ENCODE assay signal across 7 mouse cellular contexts in genomic region chr8:86820756-86821201, GRCm38 (mm10).
DNase-seq lines count a peak whose midpoint lies in the region; ATAC-seq and TF ChIP-seq lines count a peak whose summit lies in the region.

No protein-coding gene starts in this region.

- H3K9me3 ChIP-seq in embryonic facial prominence, embryonic 13.5 days = no peaks in the 10 kb centered on the region
- H3K9me3 ChIP-seq in lung, embryonic 15.5 days = no peaks in the 10 kb centered on the region
- no peaks in the 10 kb centered on the region for H3K9me3 ChIP-seq in stomach, embryonic 15.5 days

- no peak overlapping the region for H3K4me3 ChIP-seq in embryonic facial prominence, embryonic 13.5 days
- H3K4me3 ChIP-seq in kidney, adult 2 months (ENCODE audit: insufficient read depth, low read depth, low read length) = no peak overlapping the region
- H3K4me3 ChIP-seq in lung, embryonic 15.5 days = no peak overlapping the region
- no peak overlapping the region for H3K4me3 ChIP-seq in stomach, embryonic 15.5 days (replicated peaks)

- H3K4me2 ChIP-seq in embryonic facial prominence, embryonic 13.5 days = 0 out of 2 replicates have a peak overlapping the region, but pooled peaks have one; percentile 18
- H3K4me2 ChIP-seq in lung, embryonic 15.5 days = no peak overlapping the region
- H3K4me2 ChIP-seq in stomach, embryonic 15.5 days = no peak overlapping the region

- H3K4me1 ChIP-seq in embryonic facial prominence, embryonic 13.5 days = peaks cover 20% of the 10 kb centered on the region
- H3K4me1 ChIP-seq in kidney, adult 2 months (ENCODE audit: control insufficient read depth, insufficient read depth, low read length) = no peaks in the 10 kb centered on the region
- H3K4me1 ChIP-seq in lung, embryonic 15.5 days = peaks cover 21% of the 10 kb centered on the region
- peaks cover 21% of the 10 kb centered on the region; the same call in 1 of the 2 replicates for H3K4me1 ChIP-seq in stomach, embryonic 15.5 days

- no peaks in the 10 kb centered on the region for H3K36me3 ChIP-seq in embryonic facial prominence, embryonic 13.5 days
- no peaks in the 10 kb centered on the region for H3K36me3 ChIP-seq in kidney, adult 2 months (ENCODE audit: control insufficient read depth, insufficient read depth, low read length)
- H3K36me3 ChIP-seq in lung, embryonic 15.5 days = no peaks in the 10 kb centered on the region
- no peaks in the 10 kb centered on the region for H3K36me3 ChIP-seq in stomach, embryonic 15.5 days

- H3K27me3 ChIP-seq in embryonic facial prominence, embryonic 13.5 days = no peaks in the 10 kb centered on the region
- H3K27me3 ChIP-seq in kidney, adult 2 months (replicated peaks; ENCODE audit: control insufficient read depth, insufficient read depth, low read length) = no peaks in the 10 kb centered on the region
- no peaks in the 10 kb centered on the region for H3K27me3 ChIP-seq in lung, embryonic 15.5 days
- no peaks in the 10 kb centered on the region for H3K27me3 ChIP-seq in stomach, embryonic 15.5 days (replicated peaks)

- ATAC-seq in embryonic facial prominence, embryonic 13.5 days (ENCODE audit: insufficient number of reproducible peaks, insufficient read depth, low FRiP score, low TSS enrichment, low read depth) = peak; percentile 84
- ATAC-seq in lung, embryonic 15.5 days (ENCODE audit: borderline replicate concordance, extremely low read depth, low FRiP score, low TSS enrichment) = peak; percentile 88
- peak; percentile 47; the same call in 1 of the 2 replicates for ATAC-seq in stomach, embryonic 15.5 days (ENCODE audit: insufficient read depth, low FRiP score, low read depth)

- TF ChIP-seq CTCF in kidney, adult 2 months (conservative IDR thresholded peaks at IDR 0.05; ENCODE audit: insufficient read depth, insufficient read length, low read depth, low read length) = peak; percentile 74

- 5% methylated on average over 3 of the region's 3 CpGs for WGBS in embryonic facial prominence, embryonic 13.5 days
- 17% methylated on average over 3 of the region's 3 CpGs for WGBS in kidney, adult 2 months
- WGBS in lung, embryonic 15.5 days = 12% methylated on average over 3 of the region's 3 CpGs
- WGBS in stomach, embryonic 15.5 days = 6% methylated on average over 3 of the region's 3 CpGs

- H3K9ac ChIP-seq in embryonic facial prominence, embryonic 13.5 days = no peak overlapping the region
- no peak overlapping the region for H3K9ac ChIP-seq in lung, embryonic 15.5 days
- H3K9ac ChIP-seq in stomach, embryonic 15.5 days = no peak overlapping the region

- DNase-seq in ovary, postnatal 36 days (ENCODE audit: low spot score) = peak; percentile 46
- no peak for DNase-seq in ovary, postnatal 10 days (ENCODE audit: low spot score)
- peak; percentile 89 for DNase-seq in ZHBTc4 (ENCODE audit: low read depth, low spot score)
- peak; percentile 23 for DNase-seq in kidney, adult 2 months

- no peak for TF ChIP-seq POLR2A in kidney, adult 2 months (IDR thresholded peaks at IDR 0.05; ENCODE audit: low read depth, low read length)

- H3K27ac ChIP-seq in embryonic facial prominence, embryonic 13.5 days = peak overlapping the region; percentile 85
- H3K27ac ChIP-seq in kidney, adult 2 months (ENCODE audit: insufficient read depth, low read depth, low read length) = no peak overlapping the region
- H3K27ac ChIP-seq in lung, embryonic 15.5 days = no peak overlapping the region
- H3K27ac ChIP-seq in stomach, embryonic 15.5 days = peak overlapping the region; percentile 5; the same call in 1 of the 2 replicates

Comparison
In these comparisons a context has a peak if more than half of its experiments do, and no peak if none do; other contexts are left out.
1. H3K27ac ChIP-seq: peak in embryonic facial prominence, embryonic 13.5 days (single experiment) and stomach, embryonic 15.5 days (single experiment); none in kidney, adult 2 months (single experiment) and lung, embryonic 15.5 days (single experiment).
2. Peak in every context shown above with its lines, with median percentiles within 50 percentile points of each other: ATAC-seq.